Mouse (Mus musculus): ENCODE results near the gene Mest. TPM values are rescaled to one million over a fixed set of nuclear protein-coding genes. Genes with fewer than 3 reads are reported as not detected.

The Mest gene
- polyA plus RNA-seq, 1 experiment from 2014 or later: 443 TPM

DNA sequence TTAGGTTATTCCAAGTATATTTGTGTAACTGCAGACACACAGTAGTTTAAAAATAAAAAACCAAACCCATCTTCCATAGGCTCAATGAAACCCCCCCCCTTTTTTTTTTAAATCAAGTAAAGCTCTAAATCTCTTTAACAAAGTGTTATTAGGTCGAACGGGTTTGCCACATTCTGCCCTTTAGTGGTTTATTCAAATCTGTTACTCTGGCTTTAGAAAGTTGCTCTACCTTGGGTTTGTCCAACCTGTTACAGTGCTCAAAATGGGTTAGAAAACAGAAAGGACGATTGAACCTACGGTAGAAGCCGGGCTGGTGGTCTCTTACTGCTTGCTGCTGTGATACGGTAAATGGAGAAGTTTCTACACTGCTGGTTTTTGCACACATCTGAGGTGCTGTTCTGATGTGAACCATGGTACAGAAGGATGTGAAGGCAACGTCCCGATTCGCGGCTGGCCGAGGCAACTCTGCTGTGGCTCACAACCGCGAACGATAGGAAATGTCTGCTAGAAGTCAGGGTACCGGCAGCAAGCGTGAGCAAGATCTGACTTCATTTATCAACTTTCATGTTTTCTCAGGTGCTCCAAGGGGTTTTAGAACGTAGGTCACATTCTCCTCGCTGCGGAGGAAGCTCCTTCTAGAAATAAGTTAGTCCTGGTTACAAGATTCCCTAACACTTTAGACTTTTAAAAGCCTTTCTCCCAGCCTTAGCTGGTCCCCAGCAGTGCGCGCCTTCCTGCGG is 11.8 kb downstream of the Mest start:
- no peak for ATAC-seq
- peak overlapping the region; percentile 82 for H3K27ac ChIP-seq
- H3K9me3 ChIP-seq (replicated peaks): peaks cover 41% of the 10 kb centered on the region
- no peaks in the 10 kb centered on the region for H3K27me3 ChIP-seq
- peak overlapping the region; percentile 55 for H3K9ac ChIP-seq
- peaks cover 29% of the 10 kb centered on the region for H3K4me1 ChIP-seq
- 51% methylated on average over 22 of the region's 22 CpGs for WGBS
- peak overlapping the region; percentile 27 for H3K4me3 ChIP-seq
- H3K4me2 ChIP-seq: peak overlapping the region; percentile 60
- no peaks in the 10 kb centered on the region for H3K36me3 ChIP-seq (ENCODE audit: poor library complexity, severe bottlenecking)

DNA sequence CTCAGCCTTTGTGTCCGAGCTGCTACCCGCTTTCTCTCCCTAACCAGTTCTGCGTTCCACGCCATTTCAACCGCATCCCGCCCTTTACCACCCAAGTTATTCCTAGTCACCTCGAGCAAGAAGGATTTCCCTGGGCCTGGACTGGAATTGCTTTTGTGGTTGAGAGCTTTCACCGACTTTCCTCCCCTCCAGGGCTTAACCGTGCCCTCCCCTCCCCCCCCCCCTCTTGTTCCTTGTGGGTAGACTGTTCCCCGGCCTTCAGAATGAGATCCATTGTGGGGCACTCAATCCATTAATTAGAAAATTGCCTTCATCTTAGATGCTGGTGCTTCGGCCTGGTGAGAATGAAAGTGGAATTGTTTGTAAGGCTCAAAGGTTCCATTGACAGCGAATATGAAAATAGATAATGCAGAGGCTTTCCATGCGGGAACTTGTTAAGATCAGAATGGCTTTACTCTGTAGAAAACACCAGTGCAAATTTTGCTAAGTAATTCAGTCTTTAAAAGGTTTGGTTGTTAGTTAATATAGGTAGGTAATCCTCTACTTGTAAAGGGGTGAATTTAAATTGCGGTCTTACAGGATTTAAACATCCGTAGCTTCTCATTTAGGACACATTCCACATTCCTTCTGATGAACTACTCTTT is 12.5 kb downstream of the Mest start:
- ATAC-seq: no peak
- 49% methylated on average over 15 of the region's 15 CpGs for WGBS
- no peaks in the 10 kb centered on the region for H3K27me3 ChIP-seq

DNA sequence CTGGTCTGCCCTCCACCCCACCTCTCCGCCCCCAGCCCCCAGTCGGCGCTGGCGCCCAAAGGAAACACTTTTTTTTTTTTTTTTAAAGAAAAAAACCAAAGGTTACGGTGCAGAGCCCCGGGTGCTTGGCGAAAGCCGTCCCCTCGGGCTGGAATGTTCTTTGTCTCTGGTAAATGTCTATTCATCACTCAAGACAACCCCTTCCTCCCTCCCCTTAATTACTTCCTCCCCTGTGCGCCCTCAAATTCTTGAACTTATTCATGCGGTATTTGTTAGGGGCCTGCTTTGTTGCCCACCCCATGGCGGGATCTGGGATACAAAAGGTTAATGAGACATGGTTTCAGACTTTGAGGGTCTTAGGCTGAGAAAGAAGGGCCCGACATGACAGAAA is 13.0 kb downstream of the Mest start:
- no peak overlapping the region for H3K9ac ChIP-seq
- H3K36me3 ChIP-seq (ENCODE audit: poor library complexity, severe bottlenecking): peaks cover 4% of the 10 kb centered on the region; the same call in 1 of the 2 replicates
- H3K9me3 ChIP-seq (replicated peaks): peaks cover 41% of the 10 kb centered on the region
- peaks cover 29% of the 10 kb centered on the region for H3K4me1 ChIP-seq
- H3K4me2 ChIP-seq: peak overlapping the region; percentile 60
- 39% methylated on average over 13 of the region's 13 CpGs for WGBS
- ATAC-seq: peak; percentile 14; the same call in 1 of the 2 replicates
- 0 out of 2 replicates have a peak overlapping the region, but pooled peaks have one; percentile 58 for H3K4me3 ChIP-seq
- H3K27me3 ChIP-seq: no peaks in the 10 kb centered on the region
- H3K27ac ChIP-seq: peak overlapping the region; percentile 82

More for the DNA sequence above, 12.5 kb downstream of the Mest start:
- Histone ChIP-seq H3K27ac (peak overlapping the region; percentile 82), H3K36me3 (ENCODE audit: poor library complexity, severe bottlenecking) (peaks cover 4% of the 10 kb centered on the region; the same call in 1 of the 2 replicates), H3K9ac (peak overlapping the region; percentile 55), H3K4me3 (peak overlapping the region; percentile 27), H3K4me2 (peak overlapping the region; percentile 60), H3K4me1 (peaks cover 29% of the 10 kb centered on the region), H3K9me3 (replicated peaks) (peaks cover 41% of the 10 kb centered on the region)

DNA sequence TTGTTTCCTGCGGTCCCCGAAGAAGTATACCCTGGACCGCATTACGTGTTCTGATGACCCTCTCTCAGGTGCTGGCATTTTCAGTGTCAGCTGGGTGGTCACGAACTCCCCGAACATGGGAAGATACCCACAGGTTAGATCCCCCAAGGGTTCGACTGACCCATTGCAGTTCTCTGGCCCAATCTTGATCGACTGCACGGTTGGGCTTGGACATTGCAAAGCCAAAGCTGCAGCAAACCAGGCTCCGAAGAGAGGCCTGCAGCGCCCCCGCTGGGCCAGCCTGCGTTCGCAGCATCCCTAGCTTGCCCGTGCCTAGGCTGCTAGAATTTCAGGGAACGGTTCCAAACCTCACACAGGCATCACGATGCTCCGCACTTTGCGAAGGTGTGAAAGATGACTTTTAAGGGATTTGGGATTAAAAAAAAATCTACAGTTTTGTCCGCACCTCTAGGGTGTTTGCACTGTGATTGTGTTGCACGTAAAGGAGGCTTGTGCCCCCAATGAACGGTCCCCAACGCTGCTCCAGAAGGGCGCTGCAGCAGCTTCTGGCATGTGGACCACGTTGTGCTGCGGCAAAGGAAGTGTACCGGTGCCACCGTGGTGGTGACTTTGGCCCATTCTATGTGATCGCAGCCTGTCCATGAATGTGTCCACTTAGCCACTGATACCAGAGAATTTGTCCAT is 13.7 kb downstream of the Mest start:
- peak overlapping the region; percentile 82 for H3K27ac ChIP-seq
- H3K27me3 ChIP-seq: no peaks in the 10 kb centered on the region
- peak overlapping the region; percentile 58 for H3K4me3 ChIP-seq
- H3K4me1 ChIP-seq: peaks cover 29% of the 10 kb centered on the region
- peaks cover 41% of the 10 kb centered on the region for H3K9me3 ChIP-seq (replicated peaks)
- H3K36me3 ChIP-seq (ENCODE audit: poor library complexity, severe bottlenecking): peaks cover 7% of the 10 kb centered on the region
- peak; percentile 78 for ATAC-seq
- H3K9ac ChIP-seq: peak overlapping the region; percentile 73
- peak overlapping the region; percentile 60 for H3K4me2 ChIP-seq
- WGBS: 54% methylated on average over 29 of the region's 29 CpGs

DNA sequence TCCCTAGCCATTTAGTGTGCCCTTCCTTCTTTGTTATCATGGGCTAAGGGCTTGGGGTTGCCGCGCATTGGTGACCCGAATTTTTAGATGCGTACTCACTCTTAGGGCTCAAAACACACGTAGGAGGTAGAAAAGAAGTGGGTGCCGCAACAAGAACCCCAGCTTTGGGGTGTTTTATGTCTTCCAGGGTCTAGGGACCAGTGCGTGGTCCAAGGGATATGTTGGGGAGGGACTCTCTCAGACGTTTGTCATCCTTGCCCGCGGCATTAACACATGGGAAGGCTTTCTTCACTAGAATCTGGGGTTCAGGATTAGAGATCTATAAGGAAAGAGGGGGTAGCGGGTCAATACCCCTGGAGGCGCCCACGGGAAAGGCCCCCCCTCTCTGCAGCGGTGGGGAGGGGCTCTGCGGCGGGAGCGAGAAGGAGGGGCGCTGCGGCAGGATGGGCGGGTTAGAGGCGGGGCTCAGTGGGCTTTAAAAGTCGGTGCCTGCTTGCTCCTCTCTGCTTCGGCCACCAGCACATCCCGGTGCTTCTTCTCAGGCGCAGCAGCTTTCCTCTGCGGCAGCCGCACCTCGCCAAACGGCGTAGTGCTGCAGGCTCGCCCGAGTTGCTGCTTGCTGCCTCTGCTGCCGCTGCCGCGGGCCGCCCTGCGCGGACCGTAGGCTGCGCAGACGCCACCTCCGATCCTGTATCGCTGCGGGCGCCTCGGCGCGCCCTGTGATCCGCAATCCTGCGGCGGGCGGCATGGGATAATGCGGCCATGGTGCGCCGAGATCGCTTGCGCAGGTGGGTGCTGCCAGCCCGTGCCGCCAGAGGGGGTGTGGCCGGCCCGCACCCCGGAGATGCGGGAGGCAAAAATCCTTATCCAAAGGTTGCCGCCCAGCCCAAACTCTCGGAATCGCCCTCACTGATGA is 14.5 kb downstream of the Mest start:
- 46% methylated on average over 64 of the region's 66 CpGs for WGBS
- no peaks in the 10 kb centered on the region for H3K27me3 ChIP-seq
- peak overlapping the region; percentile 73 for H3K9ac ChIP-seq

DNA sequence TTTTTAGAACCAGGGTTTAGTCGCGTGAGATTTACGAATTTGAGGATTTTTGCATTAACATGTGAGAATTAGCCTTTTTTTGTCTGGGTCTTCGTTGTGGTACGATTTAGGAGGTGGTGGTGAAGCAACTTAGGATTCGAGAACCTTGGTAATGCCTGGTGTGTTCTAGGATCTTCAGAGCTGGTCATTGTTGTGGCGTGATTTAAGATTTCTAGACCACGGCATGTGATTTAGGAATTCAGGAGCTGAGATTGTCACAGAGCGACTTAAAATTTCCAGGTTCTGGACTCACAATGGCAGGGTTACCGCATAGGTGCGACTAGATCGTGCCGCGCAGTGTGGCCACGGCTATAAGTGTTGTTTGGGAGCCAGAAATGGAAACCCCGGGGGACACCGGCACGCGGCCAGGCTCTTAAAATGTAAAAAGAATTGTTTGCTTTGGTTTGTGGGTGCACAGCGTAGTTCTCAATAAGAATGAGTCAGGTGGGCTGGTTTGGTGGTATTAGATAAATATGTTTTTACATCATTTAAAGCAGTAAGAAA is 15.2 kb downstream of the Mest start:
- 50% methylated on average over 20 of the region's 20 CpGs for WGBS
- peaks cover 21% of the 10 kb centered on the region for H3K4me1 ChIP-seq
- H3K4me2 ChIP-seq: peak overlapping the region; percentile 60
- H3K27me3 ChIP-seq: no peaks in the 10 kb centered on the region
- peaks cover 23% of the 10 kb centered on the region for H3K36me3 ChIP-seq (ENCODE audit: poor library complexity, severe bottlenecking)
- H3K9me3 ChIP-seq (replicated peaks): peaks cover 41% of the 10 kb centered on the region
- peak overlapping the region; percentile 58 for H3K4me3 ChIP-seq
- peak overlapping the region; percentile 82 for H3K27ac ChIP-seq
- peak overlapping the region; percentile 73 for H3K9ac ChIP-seq
- no peak for ATAC-seq

More for the DNA sequence above, 14.5 kb downstream of the Mest start:
- peak overlapping the region; percentile 60 for H3K4me2 ChIP-seq
- H3K9me3 ChIP-seq (replicated peaks): peaks cover 41% of the 10 kb centered on the region
- H3K27ac ChIP-seq: peak overlapping the region; percentile 82
- ATAC-seq: peak; percentile 78
- peaks cover 15% of the 10 kb centered on the region for H3K36me3 ChIP-seq (ENCODE audit: poor library complexity, severe bottlenecking)
- H3K4me3 ChIP-seq: peak overlapping the region; percentile 58
- H3K4me1 ChIP-seq: peaks cover 28% of the 10 kb centered on the region

DNA sequence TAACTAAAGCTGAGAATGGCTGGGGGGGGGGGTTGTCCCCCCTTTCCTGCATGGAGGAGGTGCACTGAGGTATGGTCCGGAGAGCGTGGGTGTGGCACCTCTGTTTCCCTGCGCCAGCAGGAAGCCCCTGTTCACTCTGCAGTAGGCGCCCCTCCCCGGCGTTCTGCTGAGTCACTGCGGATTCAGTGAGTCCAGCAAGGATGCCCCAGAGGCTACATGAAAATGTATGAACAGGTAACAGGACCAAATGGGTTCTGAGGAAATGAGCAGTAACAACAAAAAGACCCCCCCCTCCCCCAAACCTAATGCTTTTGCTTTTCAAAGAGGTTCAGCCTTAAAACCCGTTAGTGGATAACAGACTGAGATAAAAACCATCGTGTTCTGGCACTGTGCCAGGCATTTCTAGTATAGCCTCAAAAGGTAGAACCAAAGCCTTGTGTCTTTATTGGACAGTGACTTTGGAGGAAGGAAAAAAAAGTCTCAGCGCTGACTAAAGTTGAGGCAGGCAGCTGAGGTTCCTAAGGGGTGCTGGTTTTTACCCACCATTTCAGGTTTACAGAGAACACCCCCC is 15.9 kb downstream of the Mest start:
- H3K9ac ChIP-seq: peak overlapping the region; percentile 73
- H3K9me3 ChIP-seq (replicated peaks): peaks cover 41% of the 10 kb centered on the region
- H3K4me2 ChIP-seq: peak overlapping the region; percentile 60
- peak overlapping the region; percentile 21; the same call in 1 of the 2 replicates for H3K27ac ChIP-seq
- H3K27me3 ChIP-seq: no peaks in the 10 kb centered on the region
- 44% methylated on average over 10 of the region's 10 CpGs for WGBS
- peaks cover 14% of the 10 kb centered on the region for H3K4me1 ChIP-seq
- ATAC-seq: no peak
- peaks cover 30% of the 10 kb centered on the region for H3K36me3 ChIP-seq (ENCODE audit: poor library complexity, severe bottlenecking)
- peak overlapping the region; percentile 58 for H3K4me3 ChIP-seq

DNA sequence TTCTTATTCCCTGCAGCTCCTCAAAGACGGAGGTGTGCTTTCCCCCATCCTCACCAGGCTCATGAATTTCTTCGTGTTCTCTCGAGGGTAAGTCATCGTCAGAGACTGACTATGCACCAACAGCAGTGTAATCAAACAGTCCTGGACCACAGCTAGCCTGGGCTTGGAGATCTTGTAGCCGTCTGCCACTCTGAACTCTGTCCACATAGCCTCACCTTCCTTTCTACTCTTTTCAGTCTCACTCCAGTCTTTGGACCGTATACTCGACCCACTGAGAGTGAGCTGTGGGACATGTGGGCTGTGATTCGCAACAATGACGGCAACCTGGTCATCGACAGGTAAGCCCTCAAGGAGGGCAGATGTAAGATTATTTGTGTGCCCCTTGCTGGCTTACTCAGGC is 21.5 kb downstream of the Mest start:
- WGBS: 79% methylated on average over 10 of the region's 10 CpGs
- peak overlapping the region; percentile 35; the same call in 1 of the 2 replicates for H3K27ac ChIP-seq

DNA sequence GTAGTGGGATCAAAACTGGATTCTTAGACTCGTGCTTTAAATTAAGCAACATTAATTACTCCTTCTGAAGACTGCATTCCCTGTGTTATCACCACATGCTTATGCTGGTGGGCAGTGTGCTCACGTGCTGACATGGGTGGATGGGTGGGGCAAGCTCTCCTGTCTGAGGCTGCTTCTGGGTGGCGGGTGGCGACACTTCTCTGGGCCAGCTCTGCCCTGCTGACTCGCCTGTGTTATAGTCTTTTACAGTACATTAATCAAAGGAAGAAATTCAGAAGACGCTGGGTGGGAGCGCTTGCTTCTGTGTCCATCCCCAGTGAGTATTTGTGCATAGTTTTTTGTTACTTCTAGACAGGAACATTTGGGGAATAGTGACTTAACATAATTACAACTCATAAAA is 22.2 kb downstream of the Mest start:
- Histone ChIP-seq H3K4me1 (peaks cover 15% of the 10 kb centered on the region; the same call in 1 of the 2 replicates), H3K4me3 (no peak overlapping the region), H3K27me3 (no peaks in the 10 kb centered on the region), H3K9ac (no peak overlapping the region), H3K9me3 (replicated peaks) (no peaks in the 10 kb centered on the region), H3K27ac (no peak overlapping the region), H3K4me2 (no peak overlapping the region), H3K36me3 (ENCODE audit: poor library complexity, severe bottlenecking) (peaks cover 83% of the 10 kb centered on the region)
- 60% methylated on average over 7 of the region's 7 CpGs for WGBS
- ATAC-seq: no peak

More for the DNA sequence above, 21.5 kb downstream of the Mest start:
- Histone ChIP-seq H3K27me3 (no peaks in the 10 kb centered on the region), H3K4me2 (no peak overlapping the region), H3K4me3 (no peak overlapping the region), H3K9ac (no peak overlapping the region), H3K9me3 (replicated peaks) (no peaks in the 10 kb centered on the region), H3K36me3 (ENCODE audit: poor library complexity, severe bottlenecking) (peaks cover 79% of the 10 kb centered on the region), H3K4me1 (peaks cover 15% of the 10 kb centered on the region; the same call in 1 of the 2 replicates)
- no peak for ATAC-seq

DNA sequence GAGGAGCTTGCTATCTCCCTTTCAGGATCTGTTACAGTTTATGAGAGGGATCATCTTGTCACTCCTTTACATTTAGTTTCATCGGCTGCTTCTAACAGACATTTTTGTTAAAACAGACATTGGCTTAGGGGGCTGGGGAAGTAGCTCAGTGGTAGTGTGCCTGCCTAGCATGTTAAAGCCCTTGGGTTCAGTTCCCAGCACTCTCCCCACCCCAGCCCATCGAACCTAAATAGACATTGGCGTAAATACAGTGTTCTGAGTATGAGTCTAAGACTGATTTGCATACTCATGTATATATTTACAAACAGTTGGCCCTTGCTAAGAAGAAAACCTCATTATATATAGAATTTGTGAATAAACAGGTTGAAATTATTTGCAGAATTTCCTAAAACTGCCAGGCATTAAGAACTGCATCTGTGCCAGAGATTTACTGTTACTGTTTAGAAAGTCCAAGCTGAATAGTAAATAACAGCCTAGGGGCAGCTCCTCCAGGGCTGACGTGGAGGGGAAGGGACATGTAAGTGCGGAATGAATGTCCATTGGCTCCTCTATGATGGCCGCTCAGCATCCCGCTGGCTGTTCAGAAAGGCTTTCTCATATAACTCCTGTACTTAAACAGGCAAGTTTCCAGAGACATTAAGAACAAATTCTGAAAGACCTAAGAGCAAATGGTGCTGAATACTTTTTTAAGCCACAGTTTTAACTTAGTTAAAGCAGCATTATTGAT is 24.4 kb downstream of the Mest start:
- Histone ChIP-seq H3K4me1 (peaks cover 15% of the 10 kb centered on the region; the same call in 1 of the 2 replicates), H3K27ac (no peak overlapping the region), H3K36me3 (ENCODE audit: poor library complexity, severe bottlenecking) (peaks cover 74% of the 10 kb centered on the region), H3K9ac (no peak overlapping the region), H3K4me3 (no peak overlapping the region), H3K9me3 (replicated peaks) (no peaks in the 10 kb centered on the region), H3K27me3 (no peaks in the 10 kb centered on the region), H3K4me2 (no peak overlapping the region)
- no peak for ATAC-seq
- WGBS: 69% methylated on average over 7 of the region's 7 CpGs
